Mouse (Mus musculus) forebrain, embryonic 11.5 days (tissue): ENCODE results near the gene Tmem200b. TPM values are rescaled to one million over a fixed set of nuclear protein-coding genes. Genes with fewer than 3 reads are reported as not detected.
A peak's percentile ranks its signal among the peaks of the same experiment; 100 is the strongest.

ENCODE experiments used
- ATAC-seq: fragments of 200-750 bp; cut with Nextera tagmentation; replicated peaks from 2 replicates; pipeline ENCODE4 v1.8.0; 2017; ENCODE audit warnings: moderate TSS enrichment; ENCODE audit not compliant: low FRiP score
- DNase-seq: peaks from one replicate; pipeline ENCODE4 v3.0.0-alpha.2; 2017; ENCODE audit warnings: low spot score
- H3K27ac ChIP-seq: fragments of 300-500 bp; sonication (generic); 2 replicates; pipeline ENCODE4 v1.5.1; 2014; ENCODE audit warnings: low read depth, low read length
- H3K27me3 ChIP-seq: fragments of 300-500 bp; sonication (generic); 2 replicates; pipeline ENCODE4 v1.6.1; 2014; ENCODE audit warnings: mild to moderate bottlenecking, low read length, mixed read lengths; ENCODE audit not compliant: control insufficient read depth, insufficient read depth
- H3K36me3 ChIP-seq: fragments of 300-500 bp; sonication (generic); 2 replicates; pipeline ENCODE4 v1.6.1; 2014; ENCODE audit warnings: mild to moderate bottlenecking, low read length, moderate library complexity, mixed read lengths; ENCODE audit not compliant: control insufficient read depth, insufficient read depth
- H3K4me1 ChIP-seq: fragments of 300-500 bp; sonication (generic); replicated peaks from 2 replicates; pipeline ENCODE4 v1.6.1; 2014; ENCODE audit warnings: low read length, mixed read lengths; ENCODE audit not compliant: control insufficient read depth, insufficient read depth
- H3K4me2 ChIP-seq: fragments of 300-500 bp; sonication (generic); 2 replicates; pipeline ENCODE4 v1.6.1; 2014; ENCODE audit warnings: low read depth, mild to moderate bottlenecking, low read length, moderate library complexity, mixed read lengths; ENCODE audit not compliant: severe bottlenecking
- H3K4me3 ChIP-seq: fragments of 300-500 bp; sonication (generic); 2 replicates; pipeline ENCODE4 v1.5.1; 2014; ENCODE audit warnings: low read depth, low read length
- H3K9ac ChIP-seq: fragments of 300-500 bp; sonication (generic); 2 replicates; pipeline ENCODE4 v1.6.1; 2014; ENCODE audit warnings: low read length
- H3K9me3 ChIP-seq: fragments of 300-500 bp; sonication (generic); 2 replicates; pipeline ENCODE4 v1.6.1; 2016; ENCODE audit warnings: low read length, mixed read lengths; ENCODE audit not compliant: control insufficient read depth
- WGBS: fragments of 180-500 bp; shearing (Covaris S2); extraction: QIAGEN DNeasy Blood & Tissue Kit; methylation state at CpG from one replicate; pipeline ENCODE4 v1.1.7; 2014; 5-methylcytosine and 5-hydroxymethylcytosine counted together
- polyA plus RNA-seq: library from polyadenylated mRNA; unstranded; fragments of >200 nt; fragmentation: Nextera tagmentation; extraction: Ambion mirVana; gene quantifications from 2 replicates; pipeline ENCODE4 v1.2.1, GENCODE M21; 2014

Gene Tmem200b
- polyA plus RNA-seq, result 0.72 and 1.2 TPM in 2 replicates

DNA sequence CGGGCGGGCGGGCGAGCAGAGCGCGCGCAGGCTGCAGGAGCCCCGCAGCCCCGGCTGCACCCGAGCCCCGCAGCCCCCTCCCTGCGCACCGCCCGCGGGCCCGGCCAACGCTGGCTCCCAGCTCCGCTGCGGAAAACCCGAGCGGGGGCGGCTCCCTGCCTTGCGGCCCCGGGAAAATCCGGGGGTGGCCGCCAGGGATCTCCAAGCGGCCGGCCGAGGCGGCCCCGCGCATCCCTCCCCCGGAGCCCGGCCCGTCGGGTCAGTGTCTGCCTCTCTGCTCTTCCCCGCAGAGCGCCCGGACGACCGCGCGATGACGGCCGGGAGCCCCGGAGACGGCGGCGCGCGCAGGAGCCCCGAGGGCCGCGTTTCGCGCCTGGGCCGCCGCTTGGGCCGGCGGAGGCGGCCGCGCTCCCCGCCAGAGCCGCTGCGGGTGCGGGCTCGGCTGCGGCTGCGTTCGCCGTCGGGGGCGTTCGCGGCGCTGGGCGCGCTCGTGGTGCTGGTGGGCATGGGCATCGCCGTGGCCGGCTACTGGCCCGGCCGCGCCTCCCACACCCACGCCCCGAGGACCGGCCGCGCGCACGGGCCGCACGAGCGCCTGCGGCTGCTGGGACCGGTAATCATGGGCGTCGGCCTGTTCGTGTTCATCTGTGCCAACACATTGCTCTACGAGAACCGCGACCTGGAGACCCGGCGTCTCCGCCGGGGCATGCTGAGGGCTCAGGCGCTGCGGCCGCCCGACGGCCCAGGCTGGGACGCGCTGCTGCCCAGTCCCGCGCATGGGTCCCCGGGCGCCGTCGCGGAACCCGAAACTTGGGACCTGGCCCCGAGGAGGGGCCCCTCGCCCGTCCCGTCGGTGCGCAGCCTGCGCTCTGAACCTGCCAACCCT is at the start of gene Tmem200b:
Tmem200b (plus strand) TSS at position 311 of the 886 bp plus-strand sequence.
- DNase-seq, result peak; percentile 70
- H3K9ac ChIP-seq, result peak within 1 kb of the TSS; percentile 37
- peaks cover 4% of the 10 kb centered on the region; the same call in 1 of the 2 replicates for H3K36me3 ChIP-seq
- H3K4me1 ChIP-seq, result peaks cover 23% of the 10 kb centered on the region
- H3K4me2 ChIP-seq, result peak within 1 kb of the TSS; percentile 68
- H3K9me3 ChIP-seq, result no peaks in the 10 kb centered on the region
- peak within 1 kb of the TSS; percentile 41 for H3K4me3 ChIP-seq
- H3K27ac ChIP-seq, result peak within 1 kb of the TSS; percentile 53; the same call in 1 of the 2 replicates
- peaks cover 72% of the 10 kb centered on the region for H3K27me3 ChIP-seq
- 2% methylated on average over 118 of the region's 130 CpGs for WGBS
- ATAC-seq, result no peak

DNA sequence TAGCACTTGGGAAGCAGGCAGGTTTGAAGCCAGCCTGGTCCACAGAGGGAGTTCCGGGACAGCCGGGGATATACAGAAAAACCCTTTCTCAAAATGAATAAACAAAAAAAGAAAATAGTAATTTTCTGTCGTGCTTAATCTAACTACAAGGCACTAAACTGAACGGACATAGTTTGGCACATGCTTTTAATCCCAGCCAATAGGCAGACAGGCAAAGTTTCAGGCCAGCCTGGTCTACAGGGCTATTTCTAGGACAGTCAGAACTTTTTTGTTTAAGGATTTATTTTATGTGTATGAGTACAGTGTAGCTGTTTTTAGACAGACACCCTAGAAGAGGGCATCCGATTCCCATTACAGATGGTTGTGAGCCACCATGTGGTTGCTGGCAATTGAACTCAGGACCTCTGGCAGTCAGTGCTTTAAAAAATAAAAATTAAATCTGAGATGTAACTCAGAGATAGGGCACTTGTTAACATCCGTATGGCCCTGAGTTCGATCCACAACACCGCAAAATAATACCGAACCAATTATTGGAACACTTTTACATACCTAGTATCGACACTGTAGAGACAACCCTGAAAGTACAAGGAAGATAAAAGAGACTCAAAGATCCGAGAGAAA is 48.8 kb upstream of the Tmem200b start:
- Histone ChIP-seq H3K36me3 (no peaks in the 10 kb centered on the region), H3K9ac (peak overlapping the region; percentile 70), H3K4me3 (peak overlapping the region; percentile 95)

DNA sequence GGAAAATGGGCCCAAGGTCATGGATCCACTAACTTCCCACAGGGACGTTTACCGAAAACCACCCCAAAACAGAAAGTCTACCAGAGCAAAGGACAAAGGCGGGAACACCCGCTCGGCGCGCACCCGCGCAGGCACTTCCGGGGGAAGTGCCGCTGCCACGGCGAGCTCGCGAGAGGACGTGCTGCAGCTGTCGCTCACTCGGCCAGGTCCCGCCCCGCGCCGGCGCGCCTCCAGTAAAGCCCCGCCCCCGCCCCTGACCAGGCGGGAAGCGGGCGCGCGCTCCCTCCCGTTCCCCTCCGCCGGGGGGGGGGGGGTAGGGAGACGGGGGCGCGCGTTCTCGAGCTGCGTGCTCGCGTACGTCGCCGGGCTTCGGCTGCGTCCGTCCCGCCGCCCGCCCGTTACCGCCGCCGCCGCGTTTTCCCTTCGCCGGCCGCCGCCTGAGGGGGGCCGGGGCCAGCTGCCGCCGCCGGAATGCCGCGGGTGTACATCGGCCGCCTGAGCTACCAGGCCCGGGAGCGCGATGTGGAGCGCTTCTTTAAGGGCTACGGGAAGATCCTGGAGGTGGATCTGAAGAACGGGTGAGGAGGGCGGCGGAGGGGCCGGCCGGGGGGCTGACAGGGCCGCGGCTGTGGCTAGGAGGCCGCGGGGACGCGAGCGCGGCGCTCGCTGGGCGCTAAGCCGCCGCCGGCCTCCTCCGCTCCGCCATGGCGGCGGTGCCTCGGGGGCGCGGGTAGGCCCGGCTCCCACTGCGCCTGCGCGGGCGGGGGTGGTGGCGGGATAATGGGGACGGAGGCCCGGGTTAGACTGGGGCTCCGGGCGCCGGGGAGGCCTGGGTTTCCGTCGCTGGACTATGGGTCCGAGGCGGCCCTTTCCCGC is 48.0 kb upstream of the Tmem200b start, which contains the start of gene Srsf4:
Srsf4 (plus strand) TSS at position 325 of the 876 bp plus-strand sequence.
- Histone ChIP-seq H3K4me1 (peaks cover 6% of the 10 kb centered on the region; the same call in 1 of the 2 replicates), H3K27ac (peak within 1 kb of the TSS; percentile 100), H3K27me3 (no peaks in the 10 kb centered on the region), H3K9me3 (no peaks in the 10 kb centered on the region), H3K4me3 (peak within 1 kb of the TSS; percentile 95), H3K4me2 (peak within 1 kb of the TSS; percentile 93), H3K36me3 (no peaks in the 10 kb centered on the region), H3K9ac (peak within 1 kb of the TSS; percentile 100)
- under 1% methylated on average over 97 of the region's 116 CpGs for WGBS
- peak; percentile 100 for DNase-seq
- peak; percentile 93 for ATAC-seq

More for the DNA sequence above, 48.8 kb upstream of the Tmem200b start:
- WGBS, result 12% methylated on average over 11 of the region's 11 CpGs
- ATAC-seq, result peak; percentile 56
- DNase-seq, result no peak
- H3K4me1 ChIP-seq, result peaks cover 6% of the 10 kb centered on the region; the same call in 1 of the 2 replicates
- H3K27me3 ChIP-seq, result no peaks in the 10 kb centered on the region
- peak overlapping the region; percentile 67 for H3K4me2 ChIP-seq
- peak overlapping the region; percentile 100 for H3K27ac ChIP-seq
- no peaks in the 10 kb centered on the region for H3K9me3 ChIP-seq

DNA sequence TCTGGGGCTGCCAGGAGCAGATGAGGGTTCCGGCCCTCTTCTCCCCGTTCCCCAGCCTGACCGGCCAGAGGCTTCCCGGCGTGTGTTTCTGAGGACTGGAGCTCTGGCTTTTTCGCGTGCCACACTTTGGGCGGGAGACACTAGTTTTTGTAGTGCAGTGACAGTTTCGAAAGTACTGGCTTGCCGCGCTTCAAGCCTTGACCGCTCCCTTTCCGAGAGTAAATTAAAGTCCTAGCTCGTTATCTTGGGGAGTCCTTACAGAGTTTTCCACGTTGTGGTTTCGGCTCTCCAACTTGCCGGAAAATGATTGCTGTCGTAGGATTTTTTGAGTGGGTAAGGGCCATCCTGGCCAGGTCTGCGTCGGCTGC is 47.4 kb upstream of the Tmem200b start:
- peak overlapping the region; percentile 100 for H3K9ac ChIP-seq
- H3K27ac ChIP-seq, result peak overlapping the region; percentile 100
- H3K9me3 ChIP-seq, result no peaks in the 10 kb centered on the region
- H3K4me1 ChIP-seq, result peaks cover 6% of the 10 kb centered on the region; the same call in 1 of the 2 replicates
- no peaks in the 10 kb centered on the region for H3K27me3 ChIP-seq
- DNase-seq, result no peak
- no peaks in the 10 kb centered on the region for H3K36me3 ChIP-seq
- peak overlapping the region; percentile 93 for H3K4me2 ChIP-seq
- peak overlapping the region; percentile 95 for H3K4me3 ChIP-seq
- ATAC-seq, result no peak
- under 1% methylated on average over 20 of the region's 20 CpGs for WGBS

DNA sequence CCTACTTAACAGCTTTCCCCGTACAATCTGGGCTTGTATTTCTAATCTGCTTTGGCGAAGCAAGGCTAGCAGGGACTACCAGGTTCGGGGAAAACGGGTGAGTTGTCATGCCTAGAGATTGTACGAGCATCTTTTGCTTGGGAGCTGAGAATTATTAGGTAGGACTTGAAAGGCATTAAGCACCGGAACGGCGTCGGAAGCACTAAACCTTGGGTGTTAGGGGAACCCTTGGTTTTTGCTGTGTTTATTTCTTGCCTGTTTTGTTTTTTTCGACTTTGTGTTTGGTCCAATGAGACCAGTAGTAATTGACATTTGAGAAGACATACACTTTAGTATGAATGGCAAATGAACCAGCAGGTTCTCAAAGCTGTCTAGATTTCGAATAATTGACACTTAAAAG is 47.0 kb upstream of the Tmem200b start:
- Histone ChIP-seq H3K9ac (peak overlapping the region; percentile 100), H3K4me2 (peak overlapping the region; percentile 93), H3K4me1 (peaks cover 6% of the 10 kb centered on the region; the same call in 1 of the 2 replicates), H3K9me3 (no peaks in the 10 kb centered on the region), H3K27ac (peak overlapping the region; percentile 100), H3K36me3 (no peaks in the 10 kb centered on the region), H3K27me3 (no peaks in the 10 kb centered on the region), H3K4me3 (peak overlapping the region; percentile 95)
- ATAC-seq (no peak), DNase-seq (no peak)
- WGBS, result 6% methylated on average over 11 of the region's 11 CpGs

DNA sequence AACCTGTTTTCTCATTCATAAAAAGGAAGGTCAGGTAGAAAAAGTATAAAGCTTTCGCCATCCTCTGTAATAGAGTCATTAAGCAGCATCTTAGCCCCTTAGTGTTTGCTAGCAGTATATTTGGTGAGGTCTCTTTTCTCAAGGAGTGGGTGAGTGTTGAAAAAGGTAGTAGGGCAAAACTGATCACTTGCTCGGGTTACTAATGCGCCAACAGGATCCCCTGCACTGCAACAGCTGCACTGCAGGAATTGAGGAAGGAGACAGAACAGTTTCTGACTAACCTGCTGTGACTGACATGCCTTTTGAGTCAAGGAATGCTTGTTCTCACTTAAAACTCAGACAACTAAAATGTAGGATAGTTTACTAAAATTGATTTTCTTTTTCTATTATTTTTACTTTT is 46.3 kb upstream of the Tmem200b start:
- no peaks in the 10 kb centered on the region for H3K9me3 ChIP-seq
- H3K27me3 ChIP-seq, result no peaks in the 10 kb centered on the region
- H3K27ac ChIP-seq, result no peak overlapping the region
- H3K4me3 ChIP-seq, result peak overlapping the region; percentile 95
- H3K4me1 ChIP-seq, result peaks cover 6% of the 10 kb centered on the region; the same call in 1 of the 2 replicates
- peak overlapping the region; percentile 100 for H3K9ac ChIP-seq
- peak overlapping the region; percentile 93 for H3K4me2 ChIP-seq
- ATAC-seq (no peak), DNase-seq (no peak)
- 50% methylated on average over 3 of the region's 3 CpGs for WGBS
- no peaks in the 10 kb centered on the region for H3K36me3 ChIP-seq

DNA sequence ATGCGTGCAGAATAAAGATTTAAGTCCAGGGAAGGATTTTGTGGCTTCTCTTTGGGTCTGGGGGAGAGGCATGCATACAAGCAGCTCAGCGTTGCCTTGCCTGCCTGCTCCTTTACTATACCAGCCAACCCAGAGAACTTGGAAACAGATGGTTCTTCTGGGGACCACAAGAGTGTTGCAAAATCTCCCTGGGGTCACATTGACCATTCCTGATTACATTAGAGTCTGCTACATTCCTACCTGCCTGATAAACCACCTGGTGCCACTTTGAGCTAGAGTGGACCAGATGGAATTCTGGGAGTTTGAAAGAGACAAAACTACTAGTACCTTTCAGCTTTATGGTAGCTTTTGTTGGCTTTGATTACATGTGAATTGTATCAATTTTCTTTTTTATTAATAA is 44.7 kb upstream of the Tmem200b start:
- peak overlapping the region; percentile 23; the same call in 1 of the 2 replicates for H3K9ac ChIP-seq
- no peaks in the 10 kb centered on the region for H3K36me3 ChIP-seq
- ATAC-seq (no peak), DNase-seq (no peak)
- H3K27me3 ChIP-seq, result no peaks in the 10 kb centered on the region
- H3K9me3 ChIP-seq, result no peaks in the 10 kb centered on the region
- WGBS, result 78% methylated on average over 2 of the region's 2 CpGs
- H3K4me3 ChIP-seq, result no peak overlapping the region
- peak overlapping the region; percentile 2; the same call in 1 of the 2 replicates for H3K27ac ChIP-seq
- H3K4me2 ChIP-seq, result peak overlapping the region; percentile 21; the same call in 1 of the 2 replicates
- H3K4me1 ChIP-seq, result peaks cover 6% of the 10 kb centered on the region; the same call in 1 of the 2 replicates

DNA sequence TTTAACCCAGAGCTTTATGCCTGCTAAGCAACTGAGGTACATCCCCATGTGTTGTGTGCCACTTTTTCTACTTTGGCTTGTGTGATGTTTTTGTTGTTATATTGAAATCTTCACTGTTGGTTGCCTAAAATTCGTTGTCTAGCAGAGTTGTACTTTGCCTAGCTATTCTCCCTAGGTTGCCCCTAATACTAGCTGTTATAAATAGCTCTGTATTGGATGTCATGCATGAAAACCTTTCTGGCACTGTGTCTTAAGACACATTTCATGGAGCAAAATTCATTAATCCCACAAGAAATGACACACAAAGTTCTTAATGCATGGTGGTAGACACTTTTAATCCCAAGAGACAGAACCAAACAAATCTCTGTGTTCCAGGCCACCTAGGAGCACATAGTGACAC is 41.9 kb upstream of the Tmem200b start:
- no peaks in the 10 kb centered on the region; the same call in 1 of the 2 replicates for H3K36me3 ChIP-seq
- H3K9ac ChIP-seq, result no peak overlapping the region
- H3K27me3 ChIP-seq, result no peaks in the 10 kb centered on the region
- H3K27ac ChIP-seq, result no peak overlapping the region
- H3K4me1 ChIP-seq, result peaks cover 6% of the 10 kb centered on the region; the same call in 1 of the 2 replicates
- H3K4me3 ChIP-seq, result no peak overlapping the region
- ATAC-seq, result no peak
- DNase-seq, result no peak
- H3K4me2 ChIP-seq, result no peak overlapping the region
- H3K9me3 ChIP-seq, result no peaks in the 10 kb centered on the region
- 91% methylated on average over 1 of the region's 1 CpGs for WGBS
